Mouse (Mus musculus) natural killer cell, adult 2 months (primary cell): ENCODE measurements around the gene 2610528A11Rik.
A peak's percentile ranks its signal among the peaks of the same experiment; 100 is the strongest.
"Not testable (repeated sequence)": the region's sequence is repeated elsewhere in the genome, so short reads cannot be mapped to it uniquely, and the experiment has no call there.

Experiments used
- DNase-seq, 2 experiments: peaks; one replicate each; pipeline ENCODE4 v3.0.0; 2022; ENCODE audit warnings: low spot score in 2 of 2

2610528A11Rik gene

DNA sequence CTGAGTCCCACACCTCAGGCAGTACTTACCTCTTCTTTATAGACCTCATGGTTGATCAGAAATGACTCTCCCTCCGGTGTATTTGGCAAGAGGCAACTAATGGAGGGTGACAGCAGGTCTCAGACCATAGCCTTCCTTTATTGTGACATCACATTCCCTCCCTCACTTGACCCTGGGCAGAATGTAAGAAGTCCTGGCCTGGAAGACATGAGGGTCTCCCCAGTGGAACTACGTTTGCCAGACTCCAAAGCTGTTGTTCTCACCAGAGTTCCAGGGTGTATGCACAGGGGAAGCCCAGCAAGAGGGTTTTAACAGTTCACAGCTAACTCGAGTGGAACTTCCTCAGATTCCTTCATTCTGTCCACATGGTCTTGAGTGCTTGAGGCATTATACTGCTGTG, at the start of gene 2610528A11Rik:
Gene 2610528A11Rik, minus strand, starts transcription at position 101 of the 400 bp plus-strand sequence.
- no peak for DNase-seq

DNA sequence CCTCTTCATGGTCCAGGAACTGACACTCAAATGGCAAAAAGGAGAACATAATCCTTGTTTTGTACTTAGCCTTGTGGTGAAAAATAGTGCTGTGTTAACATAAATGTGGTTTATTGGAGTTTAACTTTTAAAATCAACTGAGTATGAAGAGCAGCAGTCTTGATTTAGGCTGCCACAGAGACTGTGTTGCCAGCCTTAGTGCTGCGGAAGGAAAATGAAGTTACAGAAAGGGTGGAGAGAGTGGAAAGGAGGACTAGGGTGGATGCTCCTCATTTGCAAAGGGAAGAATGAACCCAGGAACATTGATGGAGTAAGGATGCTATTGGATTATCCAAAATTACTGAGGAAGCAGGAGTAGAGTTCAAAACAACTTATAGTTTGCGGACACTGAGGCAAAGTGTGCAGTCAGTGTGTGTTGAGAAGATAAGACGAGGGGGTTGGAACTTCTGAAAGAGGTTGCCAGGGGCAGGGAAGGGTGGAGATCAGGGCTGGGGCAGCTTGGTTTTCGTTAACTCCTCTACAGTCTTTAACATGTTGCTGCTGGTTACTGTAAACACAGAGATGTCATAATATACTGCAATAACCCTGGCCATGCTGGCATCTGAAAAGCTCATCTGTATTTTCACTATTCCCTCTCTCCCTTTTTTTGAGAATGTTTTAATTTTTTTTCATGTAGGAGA, 49.6 kb upstream of the 2610528A11Rik start:
- no peak for DNase-seq

- DNase-seq = no peak
Observed at GRCm38 (mm10) chr14:37154391-37154790, 40.6 kb upstream of the 2610528A11Rik start.

DNA sequence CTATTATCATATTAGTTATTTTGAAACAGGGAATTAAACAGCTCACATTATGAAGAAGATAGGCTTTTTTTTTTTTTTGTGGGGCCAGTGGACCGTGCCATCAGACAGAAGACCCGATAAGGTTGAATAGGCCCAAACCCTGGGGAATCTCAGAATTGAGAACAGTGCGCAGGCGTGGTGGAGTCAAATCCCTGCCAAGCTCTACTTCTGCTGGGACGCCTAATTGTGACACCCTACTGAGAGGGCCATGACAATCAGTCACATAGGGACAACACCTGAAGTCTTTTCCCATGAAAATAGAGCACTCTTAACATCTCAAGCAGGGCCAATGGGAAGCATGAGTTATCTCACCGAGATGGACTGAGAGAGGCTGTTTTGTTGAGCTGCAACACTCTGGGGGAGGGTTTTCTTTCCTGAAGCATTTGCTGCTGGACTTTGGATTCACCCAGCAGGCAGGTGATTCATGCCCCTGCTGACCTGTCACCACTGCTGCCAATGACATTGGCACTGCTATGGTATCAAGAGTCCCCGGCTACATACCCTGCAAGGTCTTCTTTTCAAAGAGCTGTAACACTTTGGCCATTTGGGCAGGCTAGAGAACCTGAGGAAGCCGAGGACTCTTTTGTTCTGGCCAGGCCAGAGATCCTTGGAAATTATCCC, 25.4 kb upstream of the 2610528A11Rik start:
- no peak for DNase-seq

DNA sequence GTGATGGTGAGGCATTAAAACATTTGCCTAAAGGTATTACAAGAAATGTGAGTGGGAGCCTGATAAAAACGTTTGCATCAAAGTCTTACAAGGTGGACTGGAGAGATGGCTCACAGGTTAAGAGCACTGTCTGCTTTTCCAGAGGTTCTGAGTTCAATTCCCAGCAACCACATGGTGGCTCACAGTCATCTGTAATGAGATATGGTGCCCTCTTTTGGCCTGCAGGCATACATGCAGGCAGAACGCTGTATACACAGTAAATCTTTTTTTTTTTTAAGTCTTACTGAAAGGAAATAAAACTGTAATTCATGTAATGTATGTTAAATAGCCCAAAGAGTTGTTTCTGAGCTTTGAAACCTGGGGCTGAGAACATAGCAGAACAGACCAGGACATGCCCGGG, 23.8 kb upstream of the 2610528A11Rik start:
- DNase-seq = not testable (repeated sequence)

- DNase-seq = no peak
Observed at GRCm38 (mm10) chr14:37136110-37136509, 22.3 kb upstream of the 2610528A11Rik start.

- no peak for DNase-seq
Observed at GRCm38 (mm10) chr14:37135671-37136070, 21.8 kb upstream of the 2610528A11Rik start.

GRCm38 (mm10) chr14:37135127-37135593, 21.3 kb upstream of the 2610528A11Rik start, which contains the start of gene Ghitm:
Gene Ghitm, minus strand, starts transcription at chr14:37135272.
- DNase-seq = peak; percentile 96 to 97

DNA sequence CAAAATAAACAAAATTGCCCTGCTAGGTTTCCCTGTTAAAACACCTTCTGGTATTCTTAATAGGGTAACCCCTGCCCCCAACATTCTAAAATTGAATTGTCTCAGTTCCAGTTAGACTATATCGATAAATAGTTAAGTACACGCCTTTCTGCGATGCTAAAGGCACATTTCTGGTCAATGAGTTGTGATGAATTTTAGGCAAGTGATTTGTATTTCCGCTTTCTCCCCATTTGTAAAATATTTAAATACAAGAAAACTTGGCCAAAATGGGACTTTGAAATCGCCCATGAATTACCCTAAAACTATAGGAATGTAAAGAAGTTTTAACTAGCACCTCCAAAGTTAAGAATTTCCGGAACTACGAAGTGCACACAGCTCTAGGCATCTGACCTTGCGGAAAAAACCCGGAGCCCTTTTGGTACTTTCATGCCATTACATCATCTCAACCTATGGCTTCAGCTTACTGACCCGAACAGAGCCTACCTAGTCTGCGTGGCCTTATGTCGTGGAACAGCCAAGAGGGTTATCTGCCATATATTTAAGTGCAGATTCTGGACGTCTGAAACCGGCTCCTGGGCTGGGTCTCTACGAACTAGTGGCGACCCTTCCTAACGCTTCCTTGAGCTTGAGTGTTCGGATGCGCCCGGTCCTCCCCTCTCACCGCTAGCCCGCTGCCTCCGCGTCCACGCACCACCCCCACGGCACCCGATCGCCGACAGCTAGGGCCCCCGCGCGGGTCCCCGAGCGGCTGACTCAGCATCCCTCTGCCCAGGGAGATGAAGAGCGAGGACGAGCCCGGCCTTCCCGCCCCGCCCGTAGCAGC, 20.7 kb upstream of the 2610528A11Rik start:
- DNase-seq = peak; percentile 51 to 58

- DNase-seq = peak; percentile 19 to 33
Observed at GRCm38 (mm10) chr14:37127652-37128051, 13.8 kb upstream of the 2610528A11Rik start.

DNA sequence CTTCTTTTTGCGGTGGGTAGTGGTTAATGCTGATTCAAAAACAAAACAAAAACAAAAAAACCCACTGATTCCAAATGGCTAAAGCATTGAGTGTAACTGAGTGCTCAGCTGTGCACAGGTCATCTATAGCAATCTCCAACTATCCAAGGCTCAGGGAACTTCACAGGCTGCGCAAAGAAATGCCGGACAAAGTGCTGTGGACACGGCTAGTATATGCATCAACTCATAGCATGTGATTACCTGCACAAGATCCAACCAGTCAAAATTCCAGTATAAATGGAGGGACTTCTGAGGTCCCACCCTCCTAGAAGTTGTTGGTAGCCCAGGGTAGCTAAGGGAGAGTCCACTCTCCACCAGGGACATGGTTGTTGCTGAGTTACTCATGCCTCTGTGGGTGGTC, 5.4 kb upstream of the 2610528A11Rik start:
- DNase-seq = no peak

DNA sequence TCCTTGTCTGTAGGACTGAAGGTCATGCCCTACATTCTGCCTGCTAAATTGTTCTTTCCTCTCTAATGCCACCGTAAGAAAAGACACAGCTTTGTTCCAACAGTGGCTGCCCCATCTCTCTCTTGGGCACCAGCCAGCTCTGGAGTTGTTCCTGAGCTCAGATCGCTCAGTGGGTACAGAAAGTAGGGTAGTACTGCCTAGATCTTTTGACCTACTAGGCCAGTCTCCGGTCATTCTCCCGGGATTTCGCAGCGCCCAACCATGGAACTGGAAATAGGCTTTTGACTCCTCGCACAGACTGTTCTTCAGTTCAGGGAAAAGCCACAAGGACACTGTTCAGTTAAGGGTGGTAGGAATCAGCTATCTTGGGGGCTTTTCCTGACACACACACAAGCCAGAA, 891 bp downstream of the 2610528A11Rik start:
- no peak for DNase-seq

GRCm38 (mm10) chr14:37111371-37111770, 2.5 kb downstream of the 2610528A11Rik start:
- no peak for DNase-seq

DNA sequence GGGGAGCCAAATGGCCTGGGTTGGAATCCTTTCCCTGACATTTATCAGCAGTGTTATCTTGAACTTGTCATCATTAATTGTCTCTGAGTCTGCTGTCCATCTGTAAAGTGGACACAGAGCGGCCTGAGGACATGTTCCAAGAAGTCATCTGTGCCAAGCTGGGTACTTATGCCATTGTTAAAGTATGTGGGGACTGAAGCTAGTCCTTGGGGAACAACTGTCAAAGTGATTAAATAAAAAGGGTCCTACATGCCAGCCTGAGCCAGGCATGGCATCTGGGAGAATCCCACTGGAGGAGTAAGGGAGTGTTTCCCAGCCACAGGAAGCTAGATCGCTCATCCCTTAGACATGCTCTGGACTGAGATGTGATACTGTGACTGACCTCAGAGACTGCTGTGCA, 3.4 kb downstream of the 2610528A11Rik start:
- no peak for DNase-seq

- DNase-seq = no peak
Observed at GRCm38 (mm10) chr14:37109975-37110374, 3.8 kb downstream of the 2610528A11Rik start.

DNA sequence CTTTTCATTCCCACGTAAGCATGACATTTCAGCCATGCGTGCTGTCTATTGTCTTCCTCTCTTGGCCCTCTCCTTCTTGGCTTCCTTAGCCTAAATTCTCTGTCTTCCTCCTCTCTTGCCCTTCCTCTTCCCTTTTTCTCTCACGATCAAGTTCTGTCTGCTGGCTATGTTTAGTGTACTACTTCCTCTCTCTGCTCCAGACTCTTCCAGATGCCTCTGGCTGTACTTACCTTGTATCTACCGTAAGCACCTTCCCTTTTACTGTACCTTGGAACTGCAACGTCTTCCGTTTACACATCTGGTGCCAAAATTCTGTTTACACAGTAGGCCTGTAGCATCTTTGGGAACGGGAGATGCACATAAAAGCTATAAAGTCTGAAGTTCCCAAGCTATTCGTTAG, 4.4 kb downstream of the 2610528A11Rik start:
- no peak for DNase-seq

DNA sequence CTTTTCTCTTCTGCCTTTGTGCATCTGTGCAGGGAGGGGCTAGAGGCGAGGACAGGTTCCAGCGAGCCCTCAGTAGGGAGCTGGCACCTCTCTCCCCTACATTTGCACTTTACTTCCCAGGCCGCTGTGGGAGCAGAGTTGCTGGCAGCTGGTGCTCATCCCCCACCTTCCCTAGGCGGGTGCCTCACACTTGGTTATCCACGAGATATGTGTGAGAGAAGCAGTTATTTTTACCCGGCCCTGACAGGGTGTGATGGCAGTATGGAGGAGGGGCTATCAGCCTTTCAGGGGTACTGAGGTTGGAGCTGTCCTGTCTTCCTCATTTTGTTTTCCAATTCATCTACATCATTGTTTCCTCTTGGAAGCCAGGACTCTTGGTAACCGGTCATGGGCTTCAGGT, 8.0 kb downstream of the 2610528A11Rik start:
- DNase-seq = no peak

GRCm38 (mm10) chr14:37104747-37105146, 9.1 kb downstream of the 2610528A11Rik start:
- no peak for DNase-seq

GRCm38 (mm10) chr14:37102484-37102883, 11.3 kb downstream of the 2610528A11Rik start:
- no peak for DNase-seq

DNA sequence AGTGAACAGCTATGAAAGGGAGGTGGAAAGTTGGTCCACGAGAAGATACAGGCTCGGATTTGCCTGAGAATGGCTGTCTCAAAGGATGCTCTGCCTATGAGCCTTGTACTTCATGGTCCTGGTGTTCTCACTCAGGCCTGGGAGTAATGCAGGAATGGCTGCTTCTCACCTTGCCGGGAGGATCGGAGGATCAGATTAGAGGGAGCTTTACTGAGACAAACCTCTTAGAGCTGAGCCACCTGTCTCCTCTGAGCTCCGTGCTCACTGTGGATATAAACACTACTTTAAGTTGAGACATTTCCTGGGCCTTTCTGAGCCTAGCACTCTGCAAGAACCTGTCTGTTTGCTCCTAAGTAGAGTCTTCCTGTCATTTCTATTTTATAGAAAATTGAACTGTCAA, 12.3 kb downstream of the 2610528A11Rik start:
- no peak for DNase-seq

DNA sequence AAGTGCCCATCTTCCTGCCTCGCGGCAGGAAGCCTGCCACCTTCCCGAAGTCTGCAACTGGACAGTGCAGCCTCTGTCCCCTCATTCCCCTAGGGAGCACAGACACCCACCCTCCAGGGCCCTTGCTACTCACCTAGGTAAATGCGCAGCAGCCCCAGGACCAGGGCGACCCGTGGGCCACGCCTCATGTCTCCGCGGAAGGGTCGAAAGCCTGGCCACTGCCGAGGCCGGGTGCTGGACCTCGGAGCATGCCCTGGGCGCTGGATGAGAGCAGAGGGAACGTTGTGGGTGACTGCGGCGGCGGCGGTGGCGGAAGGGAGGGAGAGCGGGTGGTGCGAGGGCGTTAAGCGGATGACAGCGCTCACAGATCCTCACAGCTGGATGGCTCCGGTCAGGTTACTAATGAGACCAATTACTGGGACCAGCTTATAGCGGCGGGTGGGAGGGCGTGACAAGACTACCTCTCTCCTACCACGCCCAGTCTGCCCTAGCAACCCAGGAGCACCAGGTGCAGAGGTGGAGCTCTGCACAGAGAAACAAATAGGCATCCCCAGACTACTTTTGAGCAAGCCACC, 15.8 kb downstream of the 2610528A11Rik start, which contains the start of gene Cdhr1:
Gene Cdhr1, minus strand, starts transcription at position 392 of the 575 bp plus-strand sequence.
- no peak for DNase-seq

DNA sequence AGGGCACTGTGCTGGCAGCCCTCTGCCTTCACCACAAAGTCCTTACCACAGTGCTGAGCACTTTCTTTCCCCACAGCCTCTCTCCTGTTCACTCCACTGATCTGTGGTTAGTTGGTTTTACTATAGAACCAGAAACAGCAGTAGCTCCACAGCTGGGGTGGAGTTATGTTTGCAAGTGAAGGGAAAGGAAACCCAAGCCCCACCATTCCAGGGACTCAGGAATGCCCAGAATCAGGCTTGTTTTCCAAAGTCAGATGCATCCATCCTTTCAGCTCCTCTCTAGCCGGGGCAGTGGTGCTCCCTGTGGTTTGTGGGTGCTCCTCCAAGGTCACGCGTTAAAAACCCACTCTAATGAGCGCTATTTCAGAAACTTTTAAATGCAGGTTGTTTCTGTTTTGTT, 18.3 kb downstream of the 2610528A11Rik start:
- no peak for DNase-seq
